Mouse (Mus musculus): ENCODE data around the gene Myl3. TPM values are rescaled to one million over a fixed set of nuclear protein-coding genes. Genes with fewer than 3 reads are reported as not detected.

Gene Myl3
- polyA plus RNA-seq, 1 experiment from 2014 or later = 3.8 TPM

GRCm38 (mm10) chr9:110803294-110803693 lies 61.6 kb downstream of the Myl3 start:
- no peak for ATAC-seq (ENCODE audit: low read depth)
- H3K4me3 ChIP-seq = no peak overlapping the region
- no peaks in the 10 kb centered on the region for H3K4me1 ChIP-seq (replicated peaks)
- H3K9ac ChIP-seq = no peak overlapping the region
- H3K27ac ChIP-seq (replicated peaks) = no peak overlapping the region
- H3K27me3 ChIP-seq = no peaks in the 10 kb centered on the region
- WGBS = 81% methylated on average over 4 of the region's 4 CpGs
- H3K36me3 ChIP-seq = no peaks in the 10 kb centered on the region
- no peak overlapping the region for H3K4me2 ChIP-seq
- no peaks in the 10 kb centered on the region for H3K9me3 ChIP-seq

GRCm38 (mm10) chr9:110810051-110810450 lies 68.4 kb downstream of the Myl3 start:
- Histone ChIP-seq H3K4me3 (no peak overlapping the region), H3K9me3 (no peaks in the 10 kb centered on the region), H3K36me3 (no peaks in the 10 kb centered on the region), H3K27ac (replicated peaks) (no peak overlapping the region), H3K9ac (no peak overlapping the region), H3K4me1 (replicated peaks) (no peaks in the 10 kb centered on the region), H3K4me2 (no peak overlapping the region), H3K27me3 (no peaks in the 10 kb centered on the region)
- ATAC-seq (ENCODE audit: low read depth) = no peak
- 90% methylated on average over 4 of the region's 4 CpGs for WGBS

- Histone ChIP-seq H3K4me2 (no peak within 1 kb of the TSS), H3K4me1 (replicated peaks) (no peaks in the 10 kb centered on the region), H3K36me3 (no peaks in the 10 kb centered on the region), H3K27ac (replicated peaks) (no peak within 1 kb of the TSS), H3K4me3 (no peak within 1 kb of the TSS), H3K9ac (no peak within 1 kb of the TSS), H3K27me3 (no peaks in the 10 kb centered on the region), H3K9me3 (no peaks in the 10 kb centered on the region)
- ATAC-seq (ENCODE audit: low read depth) = no peak
- WGBS = 62% methylated on average over 18 of the region's 18 CpGs
Measured at GRCm38 (mm10) chr9:110813789-110814188, 72.1 kb downstream of the Myl3 start, which contains the start of gene Prss44. Gene Prss44 (plus strand): TSS chr9:110813994.

Other genes with a start within 250 kb of the Myl3 start
- gene Setd2, start 209.3 kb upstream of the Myl3 start, polyA plus RNA-seq (2015; fragmentation: Nextera tagmentation; extraction: Ambion mirVana) = 35.7 and 36.3 TPM in 2 replicates
- 38.0 and 39.3 TPM in 2 replicates for gene Nradd, start 117.4 kb upstream of the Myl3 start, polyA plus RNA-seq (2015; fragmentation: Nextera tagmentation; extraction: Ambion mirVana)
- gene Nbeal2, start 87.7 kb upstream of the Myl3 start, polyA plus RNA-seq (2015; fragmentation: Nextera tagmentation; extraction: Ambion mirVana) = 1.8 and 2.2 TPM in 2 replicates
- 105 and 118 TPM in 2 replicates for gene Ccdc12, start 85.4 kb upstream of the Myl3 start, polyA plus RNA-seq (2015; fragmentation: Nextera tagmentation; extraction: Ambion mirVana)
- 17.6 and 20.2 TPM in 2 replicates for gene Pth1r, start 5.3 kb downstream of the Myl3 start, polyA plus RNA-seq (2015; fragmentation: Nextera tagmentation; extraction: Ambion mirVana)
- not detected in 2 replicates for gene Prss42, start 56.3 kb downstream of the Myl3 start, polyA plus RNA-seq (2015; fragmentation: Nextera tagmentation; extraction: Ambion mirVana)
- not detected in 2 replicates for gene Prss44, start 72.1 kb downstream of the Myl3 start, polyA plus RNA-seq (2015; fragmentation: Nextera tagmentation; extraction: Ambion mirVana)
- not detected in 2 replicates for gene Prss43, start 84.8 kb downstream of the Myl3 start, polyA plus RNA-seq (2015; fragmentation: Nextera tagmentation; extraction: Ambion mirVana)
- gene Prss45, start 92.7 kb downstream of the Myl3 start, polyA plus RNA-seq (2015; fragmentation: Nextera tagmentation; extraction: Ambion mirVana) = not detected in 2 replicates
- gene Prss46, start 102.6 kb downstream of the Myl3 start, polyA plus RNA-seq (2015; fragmentation: Nextera tagmentation; extraction: Ambion mirVana) = not detected in 2 replicates
- gene Prss50, start 116.1 kb downstream of the Myl3 start, polyA plus RNA-seq (2015; fragmentation: Nextera tagmentation; extraction: Ambion mirVana) = 0.22 TPM in 1 of 2 replicates, not detected in the other
- gene Als2cl, start 138.0 kb downstream of the Myl3 start, polyA plus RNA-seq (2015; fragmentation: Nextera tagmentation; extraction: Ambion mirVana) = 1.2 TPM in 2 replicates
- 1.7 and 1.8 TPM in 2 replicates for gene Tmie, start 138.3 kb downstream of the Myl3 start, polyA plus RNA-seq (2015; fragmentation: Nextera tagmentation; extraction: Ambion mirVana)
- not detected in 2 replicates for gene Fam240a, start 175.0 kb downstream of the Myl3 start, polyA plus RNA-seq (2015; fragmentation: Nextera tagmentation; extraction: Ambion mirVana)
- 0.22 TPM in 1 of 2 replicates, not detected in the other for gene Tdgf1, start 204.3 kb downstream of the Myl3 start, polyA plus RNA-seq (2015; fragmentation: Nextera tagmentation; extraction: Ambion mirVana)
- gene Lrrc2, start 209.7 kb downstream of the Myl3 start, polyA plus RNA-seq (2015; fragmentation: Nextera tagmentation; extraction: Ambion mirVana) = 0.62 and 1.1 TPM in 2 replicates
- gene Rtp3, start 248.7 kb downstream of the Myl3 start, polyA plus RNA-seq (2015; fragmentation: Nextera tagmentation; extraction: Ambion mirVana) = not detected in 2 replicates